Mouse (Mus musculus) C2C12 (cell line): ENCODE measurements around the gene Elovl5.

Experiments
- CTCF ChIP-seq: IDR thresholded peaks from one replicate; pipeline ENCODE4 v1.5.1; 2011; ENCODE audit not compliant: control insufficient read depth, insufficient read depth, insufficient read length
- MAX ChIP-seq: IDR thresholded peaks from one replicate; pipeline ENCODE4 v1.6.1; 2011; ENCODE audit warnings: mild to moderate bottlenecking, control low read depth

GRCm38 (mm10) chr9:77917622-77918131 lies 513 bp downstream of the Elovl5 start:
- TF ChIP-seq CTCF: no peak
- no peak for TF ChIP-seq MAX
